Mouse (Mus musculus): Measurements from ENCODE around the gene Arhgef33. TPM values are rescaled to one million over a fixed set of nuclear protein-coding genes. Genes with fewer than 3 reads are reported as not detected.
A peak's percentile ranks its signal among the peaks of the same experiment; 100 is the strongest.
"Not testable (repeated sequence)": the region's sequence is repeated elsewhere in the genome, so short reads cannot be mapped to it uniquely, and the experiment has no call there.

Gene Arhgef33
- 1.5 and 2.6 TPM in 2 replicates for polyA plus RNA-seq (2014; fragmentation: Nextera tagmentation; extraction: Ambion mirVana)

- Histone ChIP-seq H3K4me2 (replicated peaks) (no peak within 1 kb of the TSS), H3K9ac (no peak within 1 kb of the TSS), H3K9me3 (ENCODE audit: control insufficient read depth, low read length) (no peaks in the 10 kb centered on the region), H3K36me3 (replicated peaks; ENCODE audit: control insufficient read depth, insufficient read depth) (no peaks in the 10 kb centered on the region), H3K27ac (no peak within 1 kb of the TSS), H3K27me3 (ENCODE audit: control insufficient read depth, insufficient read depth, low read length) (no peaks in the 10 kb centered on the region), H3K4me1 (replicated peaks; ENCODE audit: control insufficient read depth, insufficient read depth, low read length) (no peaks in the 10 kb centered on the region), H3K4me3 (replicated peaks; ENCODE audit: low read length) (no peak within 1 kb of the TSS)
- 90% methylated on average over 1 of the region's 1 CpGs for WGBS
- DNase-seq (ENCODE audit: low spot score) (no peak), ATAC-seq (ENCODE audit: low FRiP score) (no peak)
Observed at GRCm38 (mm10) chr17:80307251-80307650, at the start of gene Arhgef33. Gene Arhgef33 (plus strand): TSS chr17:80307407.

GRCm38 (mm10) chr17:80267065-80267464 is 40.1 kb upstream of the Arhgef33 start:
- H3K27ac ChIP-seq: no peak overlapping the region
- no peaks in the 10 kb centered on the region for H3K9me3 ChIP-seq (ENCODE audit: control insufficient read depth, low read length)
- no peak overlapping the region for H3K9ac ChIP-seq
- H3K4me2 ChIP-seq (replicated peaks): no peak overlapping the region
- DNase-seq (ENCODE audit: low spot score): no peak
- H3K4me3 ChIP-seq (replicated peaks; ENCODE audit: low read length): no peak overlapping the region
- WGBS: 91% methylated on average over 4 of the region's 4 CpGs
- no peaks in the 10 kb centered on the region for H3K27me3 ChIP-seq (ENCODE audit: control insufficient read depth, insufficient read depth, low read length)
- no peaks in the 10 kb centered on the region for H3K4me1 ChIP-seq (replicated peaks; ENCODE audit: control insufficient read depth, insufficient read depth, low read length)
- H3K36me3 ChIP-seq (replicated peaks; ENCODE audit: control insufficient read depth, insufficient read depth): peaks cover 97% of the 10 kb centered on the region
- no peak for ATAC-seq (ENCODE audit: low FRiP score)

GRCm38 (mm10) chr17:80268151-80268550 is 39.1 kb upstream of the Arhgef33 start:
- Histone ChIP-seq H3K9me3 (ENCODE audit: control insufficient read depth, low read length) (no peaks in the 10 kb centered on the region), H3K27me3 (ENCODE audit: control insufficient read depth, insufficient read depth, low read length) (no peaks in the 10 kb centered on the region), H3K4me1 (replicated peaks; ENCODE audit: control insufficient read depth, insufficient read depth, low read length) (no peaks in the 10 kb centered on the region), H3K9ac (no peak overlapping the region), H3K27ac (no peak overlapping the region), H3K36me3 (replicated peaks; ENCODE audit: control insufficient read depth, insufficient read depth) (peaks cover 97% of the 10 kb centered on the region), H3K4me2 (replicated peaks) (no peak overlapping the region), H3K4me3 (replicated peaks; ENCODE audit: low read length) (no peak overlapping the region)
- ATAC-seq (ENCODE audit: low FRiP score) (no peak), DNase-seq (ENCODE audit: low spot score) (no peak)
- 96% methylated on average over 3 of the region's 3 CpGs for WGBS

- ATAC-seq (ENCODE audit: low FRiP score): not testable (repeated sequence)
- peaks cover 97% of the 10 kb centered on the region for H3K36me3 ChIP-seq (replicated peaks; ENCODE audit: control insufficient read depth, insufficient read depth)
Observed at GRCm38 (mm10) chr17:80270622-80271021, 36.6 kb upstream of the Arhgef33 start.

GRCm38 (mm10) chr17:80278255-80278654 is 29.0 kb upstream of the Arhgef33 start:
- Histone ChIP-seq H3K4me1 (replicated peaks; ENCODE audit: control insufficient read depth, insufficient read depth, low read length) (no peaks in the 10 kb centered on the region), H3K27me3 (ENCODE audit: control insufficient read depth, insufficient read depth, low read length) (no peaks in the 10 kb centered on the region), H3K9ac (no peak overlapping the region), H3K36me3 (replicated peaks; ENCODE audit: control insufficient read depth, insufficient read depth) (peaks cover 84% of the 10 kb centered on the region), H3K27ac (no peak overlapping the region), H3K4me2 (replicated peaks) (no peak overlapping the region), H3K4me3 (replicated peaks; ENCODE audit: low read length) (no peak overlapping the region), H3K9me3 (ENCODE audit: control insufficient read depth, low read length) (no peaks in the 10 kb centered on the region)
- no peak for DNase-seq (ENCODE audit: low spot score)
- ATAC-seq (ENCODE audit: low FRiP score): no peak
- WGBS: 93% methylated on average over 4 of the region's 4 CpGs

More at GRCm38 (mm10) chr17:80270622-80271021, 36.6 kb upstream of the Arhgef33 start:
- not testable (repeated sequence) for H3K4me1 ChIP-seq (replicated peaks; ENCODE audit: control insufficient read depth, insufficient read depth, low read length); H3K9ac ChIP-seq; H3K27me3 ChIP-seq (ENCODE audit: control insufficient read depth, insufficient read depth, low read length); DNase-seq (ENCODE audit: low spot score); H3K27ac ChIP-seq; H3K4me2 ChIP-seq (replicated peaks); H3K9me3 ChIP-seq (ENCODE audit: control insufficient read depth, low read length); H3K4me3 ChIP-seq (replicated peaks; ENCODE audit: low read length)
- whole genome bisulfite sequencing: 96% methylated on average over 7 of the region's 7 CpGs

GRCm38 (mm10) chr17:80279340-80280070 is 27.7 kb upstream of the Arhgef33 start:
- 92% methylated on average over 8 of the region's 8 CpGs for WGBS
- H3K9ac ChIP-seq: no peak overlapping the region

GRCm38 (mm10) chr17:80284446-80284845 is 22.8 kb upstream of the Arhgef33 start:
- Histone ChIP-seq H3K4me3 (replicated peaks; ENCODE audit: low read length) (no peak overlapping the region), H3K4me2 (replicated peaks) (no peak overlapping the region), H3K9me3 (ENCODE audit: control insufficient read depth, low read length) (no peaks in the 10 kb centered on the region), H3K27ac (no peak overlapping the region), H3K4me1 (replicated peaks; ENCODE audit: control insufficient read depth, insufficient read depth, low read length) (peaks cover 13% of the 10 kb centered on the region; the same call in 1 of the 2 replicates), H3K9ac (no peak overlapping the region), H3K27me3 (ENCODE audit: control insufficient read depth, insufficient read depth, low read length) (no peaks in the 10 kb centered on the region), H3K36me3 (replicated peaks; ENCODE audit: control insufficient read depth, insufficient read depth) (peaks cover 22% of the 10 kb centered on the region)
- no peak for ATAC-seq (ENCODE audit: low FRiP score)
- DNase-seq (ENCODE audit: low spot score): no peak
- WGBS: 83% methylated on average over 4 of the region's 4 CpGs

More at GRCm38 (mm10) chr17:80279340-80280070, 27.7 kb upstream of the Arhgef33 start:
- Histone ChIP-seq H3K27ac (no peak overlapping the region), H3K27me3 (ENCODE audit: control insufficient read depth, insufficient read depth, low read length) (no peaks in the 10 kb centered on the region), H3K4me3 (replicated peaks; ENCODE audit: low read length) (no peak overlapping the region), H3K9me3 (ENCODE audit: control insufficient read depth, low read length) (no peaks in the 10 kb centered on the region), H3K4me1 (replicated peaks; ENCODE audit: control insufficient read depth, insufficient read depth, low read length) (no peaks in the 10 kb centered on the region), H3K36me3 (replicated peaks; ENCODE audit: control insufficient read depth, insufficient read depth) (peaks cover 71% of the 10 kb centered on the region), H3K4me2 (replicated peaks) (no peak overlapping the region)
- ATAC-seq (ENCODE audit: low FRiP score) (no peak), DNase-seq (ENCODE audit: low spot score) (no peak)

GRCm38 (mm10) chr17:80288012-80288411 is 19.2 kb upstream of the Arhgef33 start:
- H3K27ac ChIP-seq: no peak overlapping the region
- no peak for DNase-seq (ENCODE audit: low spot score)
- peak overlapping the region; percentile 60 for H3K4me2 ChIP-seq (replicated peaks)
- WGBS: 92% methylated on average over 6 of the region's 6 CpGs
- H3K4me1 ChIP-seq (replicated peaks; ENCODE audit: control insufficient read depth, insufficient read depth, low read length): peaks cover 13% of the 10 kb centered on the region; the same call in 1 of the 2 replicates
- no peak overlapping the region for H3K4me3 ChIP-seq (replicated peaks; ENCODE audit: low read length)
- ATAC-seq (ENCODE audit: low FRiP score): no peak
- no peaks in the 10 kb centered on the region; the same call in 1 of the 2 replicates for H3K36me3 ChIP-seq (replicated peaks; ENCODE audit: control insufficient read depth, insufficient read depth)
- H3K27me3 ChIP-seq (ENCODE audit: control insufficient read depth, insufficient read depth, low read length): no peaks in the 10 kb centered on the region
- H3K9ac ChIP-seq: no peak overlapping the region
- no peaks in the 10 kb centered on the region for H3K9me3 ChIP-seq (ENCODE audit: control insufficient read depth, low read length)

- Histone ChIP-seq H3K9me3 (ENCODE audit: control insufficient read depth, low read length) (no peaks in the 10 kb centered on the region), H3K4me1 (replicated peaks; ENCODE audit: control insufficient read depth, insufficient read depth, low read length) (peaks cover 13% of the 10 kb centered on the region; the same call in 1 of the 2 replicates), H3K27ac (peak overlapping the region; percentile 92), H3K4me3 (replicated peaks; ENCODE audit: low read length) (peak overlapping the region; percentile 90), H3K36me3 (replicated peaks; ENCODE audit: control insufficient read depth, insufficient read depth) (no peaks in the 10 kb centered on the region), H3K9ac (peak overlapping the region; percentile 95), H3K27me3 (ENCODE audit: control insufficient read depth, insufficient read depth, low read length) (no peaks in the 10 kb centered on the region), H3K4me2 (replicated peaks) (peak overlapping the region; percentile 60)
- DNase-seq (ENCODE audit: low spot score): peak; percentile 56
- no peak for ATAC-seq (ENCODE audit: low FRiP score)
- 1% methylated on average over 29 of the region's 30 CpGs for WGBS
Observed at GRCm38 (mm10) chr17:80289280-80290073, 17.7 kb upstream of the Arhgef33 start.

Measured in hindbrain, embryonic 14.5 days (tissue).